Comparison of ENCODE assay signal across 19 mouse cellular contexts in genomic region chr17:48278381-48278780, GRCm38 (mm10). TPM values are rescaled to one million over a fixed set of nuclear protein-coding genes. Genes with fewer than 3 reads are reported as not detected.
"Had no signal": no experiment of that assay in that cellular context is flagged by ENCODE, and none has a peak within 500 bp of the region (broad histone marks: within the 10 kb centered on the region; RNA-seq: fewer than 3 reads in every experiment).

No protein-coding gene starts in this region.

- H3K27me3 ChIP-seq: limb, embryonic 12.5 days; megakaryocyte, embryonic 14.5 days; midbrain, embryonic 15.5 days; neural tube, embryonic 12.5 days had no signal

- H3K9ac ChIP-seq: limb, embryonic 12.5 days; midbrain, embryonic 15.5 days; neural tube, embryonic 12.5 days had no signal

- H3K4me3 ChIP-seq: limb, embryonic 12.5 days; megakaryocyte, embryonic 14.5 days; midbrain, embryonic 15.5 days; neural tube, embryonic 12.5 days had no signal

- H3K4me1 ChIP-seq: neural tube, embryonic 12.5 days had no signal

- H3K27ac ChIP-seq: limb, embryonic 12.5 days; midbrain, embryonic 15.5 days; neural tube, embryonic 12.5 days; stomach, postnatal 0 days had no signal

- H3K36me3 ChIP-seq: limb, embryonic 12.5 days; midbrain, embryonic 15.5 days; neural tube, embryonic 12.5 days had no signal

- H3K4me2 ChIP-seq: limb, embryonic 12.5 days; midbrain, embryonic 11.5 days; midbrain, embryonic 15.5 days; neural tube, embryonic 12.5 days had no signal

- DNase-seq: kidney, adult 8-10 months; kidney, postnatal 25 days; lung, adult 2 months; lung, postnatal 4 days; retina, postnatal 1 day; right cerebral cortex, postnatal 4 days; spleen, adult 18-20 months; thymus, adult 18-20 months; thymus, postnatal 14 days had no signal

- H3K9me3 ChIP-seq: limb, embryonic 12.5 days; midbrain, embryonic 15.5 days; neural tube, embryonic 12.5 days had no signal

- ATAC-seq: intestine, postnatal 0 days; lung, postnatal 0 days; midbrain, embryonic 15.5 days had no signal

RNA-seq across cellular contexts. Expression of gene Treml4, which starts 14.3 kb away (rescaled TPM):
- polyA plus RNA-seq: limb, embryonic 12.5 days; midbrain, embryonic 15.5 days had no signal

RNA-seq across cellular contexts. Expression of gene Treml2, which starts 20.9 kb away (rescaled TPM):
- polyA plus RNA-seq: intestine, postnatal 0 days; midbrain, embryonic 15.5 days had no signal

RNA-seq across cellular contexts. Expression of gene Trem3, which starts 30.8 kb away (rescaled TPM):
- polyA plus RNA-seq: intestine, postnatal 0 days; limb, embryonic 12.5 days; midbrain, embryonic 11.5 days; midbrain, embryonic 15.5 days; neural tube, embryonic 12.5 days; stomach, postnatal 0 days; urinary bladder, adult 2 months had no signal

RNA-seq across cellular contexts. Expression of gene B430306N03Rik, which starts 37.6 kb away (rescaled TPM):
- polyA plus RNA-seq: neural tube, embryonic 12.5 days had no signal

RNA-seq across cellular contexts. Expression of gene Trem1, which starts 45.8 kb away (rescaled TPM):
- polyA plus RNA-seq: limb, embryonic 12.5 days; liver, adult 2 months; midbrain, embryonic 11.5 days; midbrain, embryonic 15.5 days; neural tube, embryonic 12.5 days; stomach, postnatal 0 days had no signal
